Mouse (Mus musculus) kidney, adult 11 months (tissue): ENCODE data around the gene Gm10260.

Experiments
- DNase-seq: peaks from one replicate; pipeline ENCODE4 v3.0.0; 2022

Gene Gm10260

DNA sequence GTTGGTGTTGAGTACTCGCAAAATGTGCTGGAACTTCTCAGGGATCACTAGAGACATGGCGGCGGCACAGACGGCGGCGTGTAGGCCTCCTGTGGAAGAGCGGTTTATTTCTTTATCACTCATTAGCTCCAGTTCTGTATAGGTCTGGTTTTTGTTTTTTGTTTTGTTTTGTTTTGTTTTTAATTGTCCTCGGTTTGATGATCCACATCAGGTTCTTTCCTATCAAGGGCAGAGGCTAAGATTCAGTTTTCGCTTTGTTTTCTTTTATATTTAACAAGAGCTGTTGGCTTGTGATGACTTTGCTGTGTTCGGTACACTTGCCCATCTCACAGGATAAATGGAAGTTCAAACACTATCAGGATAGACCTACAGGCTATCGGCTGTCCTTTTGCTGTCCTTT is at the start of gene Gm10260:
TSS of gene Gm10260 (minus strand) at position 101 of the 400 bp plus-strand sequence.
- DNase-seq: no peak

DNA sequence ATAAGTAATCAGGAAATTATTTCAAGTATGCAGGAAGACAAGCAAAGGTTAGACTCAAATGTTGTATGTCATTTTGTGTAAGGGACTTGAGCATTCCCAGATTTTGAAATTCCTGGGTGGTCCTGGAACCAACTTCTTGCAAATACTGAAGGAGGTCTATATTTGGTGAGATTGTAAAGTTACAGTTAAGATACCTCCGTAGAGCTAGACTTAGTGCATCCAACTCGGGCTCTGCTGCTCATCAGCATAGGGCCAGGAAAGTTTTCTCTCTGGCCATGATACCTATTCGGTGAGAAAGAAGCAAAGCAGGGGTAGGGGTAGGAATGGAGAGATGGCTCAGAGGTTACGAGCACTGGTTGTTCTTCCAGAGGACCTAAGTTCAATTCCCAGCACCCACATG is 49.4 kb upstream of the Gm10260 start:
- DNase-seq: no peak

DNA sequence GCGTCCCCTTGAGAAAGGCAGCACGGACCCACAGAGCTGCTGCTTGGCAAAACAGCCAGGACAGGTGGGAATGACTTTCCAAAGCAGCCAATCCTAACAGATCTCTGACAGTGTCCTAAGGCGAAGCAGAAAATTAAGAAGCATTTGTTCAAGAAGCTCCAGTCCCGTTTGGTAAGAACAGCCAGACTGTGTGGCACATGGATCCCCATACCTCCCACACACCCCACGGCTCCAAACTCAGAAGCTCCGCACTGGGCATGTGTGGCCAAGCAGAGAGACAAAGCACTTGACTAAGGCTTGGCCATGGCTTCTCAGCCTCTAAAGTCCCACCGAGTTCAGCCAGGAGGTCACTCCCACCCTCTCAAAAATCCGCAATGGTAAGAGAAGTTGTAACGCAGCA is 45.5 kb upstream of the Gm10260 start:
- no peak for DNase-seq

DNA sequence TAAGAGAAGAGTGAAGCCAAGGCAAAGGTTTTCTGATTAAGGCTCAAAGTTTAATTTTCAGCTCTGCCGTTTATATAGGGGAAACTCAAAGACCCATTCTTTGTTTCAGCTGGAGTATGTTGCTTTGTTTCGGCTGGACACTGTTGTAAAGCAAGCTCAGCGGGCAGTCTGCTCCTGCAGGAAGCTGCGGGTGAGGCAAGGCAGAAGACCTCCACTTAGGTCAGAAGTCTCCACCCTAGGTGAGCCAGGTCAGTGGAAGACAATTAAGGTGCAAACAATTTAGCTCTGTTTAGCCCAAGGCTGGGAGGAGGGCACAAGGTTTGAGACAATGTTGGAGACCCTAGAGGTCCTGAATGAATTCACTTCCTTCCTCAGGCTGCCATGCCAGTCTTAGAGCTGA is 42.0 kb upstream of the Gm10260 start:
- no peak for DNase-seq

DNA sequence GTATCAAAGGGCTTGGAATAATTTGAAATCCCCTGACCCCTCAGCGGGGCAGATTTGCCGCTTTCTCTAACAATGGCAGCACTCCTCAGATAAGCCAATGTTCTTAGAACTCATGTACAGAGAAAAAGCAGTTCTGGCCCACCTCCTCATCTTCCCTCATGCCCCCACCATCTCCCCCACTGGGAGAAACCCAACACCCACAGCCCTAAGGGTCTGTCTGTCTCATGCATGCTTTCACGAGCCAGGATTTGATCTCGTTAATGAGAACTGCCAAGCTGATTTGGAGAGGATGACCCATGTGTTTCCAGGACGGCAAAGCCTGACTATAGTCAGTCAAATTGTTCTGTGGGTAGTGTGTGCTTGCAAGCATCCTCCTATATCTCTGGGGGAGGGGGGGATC is 37.0 kb upstream of the Gm10260 start:
- no peak for DNase-seq

DNA sequence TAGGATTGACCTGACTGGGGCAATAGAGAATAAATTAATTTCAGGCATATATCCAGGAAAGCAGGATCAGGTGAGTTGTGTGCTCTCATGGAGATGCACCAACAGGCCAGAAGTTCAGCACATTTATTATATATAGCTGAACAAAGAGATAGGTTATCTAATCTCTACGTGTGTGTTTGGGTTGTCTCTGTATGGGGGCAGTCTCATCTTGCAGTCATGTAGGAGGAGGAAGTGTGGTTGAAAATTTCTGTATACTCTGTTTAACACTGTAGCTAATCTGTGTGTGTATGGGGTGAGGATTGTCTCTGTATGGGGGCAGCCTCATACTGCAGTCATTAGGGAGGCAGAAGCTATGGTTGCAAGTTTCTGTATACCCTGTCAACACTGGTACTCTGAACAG is 34.3 kb upstream of the Gm10260 start:
- no peak for DNase-seq

DNA sequence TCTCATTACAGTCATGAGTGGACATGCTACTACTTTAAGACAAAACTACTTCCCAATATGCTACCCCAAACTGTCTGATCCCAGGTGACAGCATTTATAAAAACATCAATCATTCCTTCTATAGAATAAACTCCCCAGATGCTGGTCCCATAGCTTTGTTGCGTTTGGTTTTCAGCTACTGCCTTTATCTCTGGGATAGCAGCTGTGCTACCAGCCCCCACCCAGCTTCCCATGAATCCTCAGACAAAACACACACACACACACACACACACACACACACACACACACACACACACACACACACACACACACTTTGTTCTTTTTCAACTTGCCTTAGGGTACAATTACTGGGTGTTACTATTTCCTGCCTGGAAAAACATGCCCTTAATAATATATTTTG is 33.5 kb upstream of the Gm10260 start:
- no peak for DNase-seq

DNA sequence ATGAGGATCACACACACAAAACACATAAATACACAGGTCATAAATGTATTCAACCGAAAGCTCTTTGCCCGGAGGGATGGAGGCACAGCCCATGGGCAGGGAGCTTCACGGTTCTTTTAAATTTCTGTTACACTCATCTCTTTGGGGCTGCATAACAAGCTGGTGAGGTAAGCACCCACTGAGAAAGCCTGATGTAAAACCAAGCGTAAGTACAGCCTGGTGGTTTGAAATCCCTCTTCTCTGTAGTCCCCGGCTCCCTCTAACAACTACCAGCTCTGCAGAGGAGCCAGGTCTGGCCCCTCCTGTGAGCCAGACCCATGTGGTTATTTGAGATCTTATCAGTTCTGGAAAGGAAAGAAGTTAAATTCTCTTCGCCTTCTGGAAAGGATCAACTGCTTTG is 31.2 kb upstream of the Gm10260 start:
- DNase-seq: no peak

DNA sequence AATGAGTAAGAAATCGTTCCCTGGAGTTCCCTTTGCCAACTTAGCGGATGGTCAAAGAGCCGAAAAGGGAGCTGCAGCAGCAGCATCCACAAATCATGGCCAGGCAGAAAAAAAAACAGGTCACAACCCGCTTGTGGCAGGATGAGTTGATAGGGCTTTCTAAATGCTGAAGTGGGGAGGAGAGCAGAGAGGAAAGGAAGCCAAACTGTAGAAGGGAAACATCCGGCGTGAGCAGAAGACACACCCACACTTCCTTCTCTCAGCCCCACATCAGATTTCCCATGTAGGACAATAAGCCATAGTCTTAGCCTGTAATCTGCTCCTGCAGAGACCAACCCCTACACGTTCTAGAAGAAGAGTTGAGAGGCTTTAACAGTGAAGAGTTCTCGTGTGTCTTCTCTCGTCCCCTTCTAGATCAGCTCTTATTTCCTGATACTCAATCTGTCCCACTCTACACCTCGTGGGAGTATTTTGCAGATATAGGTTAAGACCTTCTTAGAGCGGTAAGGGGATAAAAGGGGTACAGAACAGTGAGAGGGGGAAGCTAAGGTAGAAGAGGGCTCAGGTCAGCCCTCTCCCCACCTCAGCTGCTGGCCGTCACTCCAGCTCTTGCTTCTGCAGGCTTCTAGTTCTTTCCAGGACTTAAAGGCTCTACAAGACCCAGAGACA is 29.5 kb upstream of the Gm10260 start:
- DNase-seq: no peak

DNA sequence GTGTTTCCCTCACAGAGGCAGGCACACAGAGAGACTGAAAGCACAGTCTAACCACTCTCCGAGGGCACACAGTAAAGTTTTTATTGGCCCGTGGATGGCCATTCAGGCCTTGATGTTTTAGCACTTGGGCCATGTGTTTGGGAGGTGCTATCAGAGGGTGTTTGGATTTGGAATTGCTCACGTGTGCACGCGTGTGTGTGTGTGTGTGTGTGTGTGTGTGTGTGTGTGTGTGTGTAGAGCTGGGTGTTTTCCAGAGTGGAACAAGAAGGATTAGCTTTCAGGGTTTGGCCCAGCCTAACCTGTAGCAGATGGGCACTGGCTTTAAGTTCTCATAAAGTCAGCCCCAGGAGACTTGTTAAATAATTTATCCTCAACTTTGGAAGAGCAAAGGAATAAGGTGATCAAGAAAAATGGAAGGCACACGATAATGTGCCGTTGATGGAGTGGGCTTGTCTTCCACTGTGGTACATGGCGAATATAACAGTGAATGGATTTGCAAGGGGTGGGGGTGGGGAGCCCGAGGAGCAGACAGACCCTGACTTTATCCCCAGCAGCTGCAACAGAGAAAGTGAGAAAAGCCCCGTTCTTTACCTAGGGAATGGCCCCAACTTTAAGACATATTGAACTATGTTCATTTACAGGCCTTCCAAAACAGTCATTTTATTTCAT is 24.9 kb upstream of the Gm10260 start:
- no peak for DNase-seq

DNA sequence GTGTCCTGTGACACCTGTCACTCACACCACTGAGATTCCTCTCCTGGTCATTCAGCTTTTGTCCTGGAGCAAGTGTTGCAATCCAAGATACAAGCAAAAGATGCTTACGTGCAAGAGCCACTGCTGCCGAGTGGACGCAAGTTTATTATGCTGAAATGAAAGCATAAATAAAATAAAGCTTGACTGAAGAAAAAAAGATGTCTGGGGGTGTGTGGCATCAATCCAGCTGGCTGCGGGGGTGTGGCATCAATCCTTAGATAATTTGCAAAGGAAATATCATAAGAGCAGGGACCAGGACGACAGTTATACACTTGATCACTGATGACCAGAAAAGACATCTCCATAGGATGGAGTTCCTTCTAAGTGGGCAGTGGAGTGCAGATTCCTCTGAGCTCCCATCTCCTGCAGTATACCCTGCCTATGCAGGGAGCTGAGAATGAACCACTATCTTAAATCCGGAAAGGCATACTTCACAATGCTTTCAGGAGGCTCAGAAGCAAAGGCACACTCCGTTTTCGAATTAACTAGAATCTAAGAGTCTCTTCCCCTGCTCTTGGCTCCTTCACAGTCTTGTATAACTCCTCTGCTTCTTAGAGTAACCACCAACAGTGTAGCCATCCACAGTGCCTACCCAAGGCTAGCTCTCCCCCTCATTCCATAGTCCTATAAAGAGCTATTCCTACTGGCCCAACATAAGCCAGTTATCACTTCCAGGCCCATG is 23.2 kb upstream of the Gm10260 start:
- no peak for DNase-seq

DNA sequence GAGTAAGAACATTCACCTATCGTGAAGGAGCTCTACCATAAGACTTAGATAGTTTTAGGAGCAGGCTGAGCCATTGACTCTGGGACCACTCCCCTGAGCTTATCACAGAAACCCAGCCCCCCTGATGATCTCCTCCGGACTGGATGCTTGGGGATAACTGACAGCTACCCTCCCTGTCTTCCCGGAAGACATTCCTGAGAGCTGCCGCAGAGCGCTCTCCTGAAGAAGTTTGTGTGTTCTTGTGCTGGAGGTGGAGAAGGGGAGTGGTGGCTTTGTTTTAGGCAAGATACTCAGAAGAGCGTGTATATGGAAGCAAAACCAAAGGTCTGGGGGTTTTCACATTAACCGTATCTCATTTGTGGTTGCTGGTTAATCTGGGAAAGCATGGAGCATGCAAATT is 21.6 kb upstream of the Gm10260 start:
- no peak for DNase-seq

DNA sequence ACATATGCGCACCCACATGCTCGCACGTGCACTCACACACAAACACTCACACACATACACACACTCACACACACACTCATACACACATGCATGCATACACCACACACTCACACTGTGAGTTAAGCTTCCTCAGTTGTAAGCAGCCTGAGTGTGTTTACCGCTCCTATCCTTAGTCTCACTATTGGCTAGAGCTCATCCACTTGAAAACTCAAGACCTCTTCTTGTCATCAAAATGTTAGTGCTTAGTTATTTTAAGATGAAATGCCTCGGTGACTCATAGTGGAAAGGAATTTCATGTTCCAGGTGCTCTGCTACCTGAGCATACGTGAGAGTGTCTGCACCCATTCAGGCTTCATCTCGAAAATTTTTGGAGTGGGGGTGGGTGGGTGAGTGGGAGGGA is 21.2 kb upstream of the Gm10260 start:
- no peak for DNase-seq

DNA sequence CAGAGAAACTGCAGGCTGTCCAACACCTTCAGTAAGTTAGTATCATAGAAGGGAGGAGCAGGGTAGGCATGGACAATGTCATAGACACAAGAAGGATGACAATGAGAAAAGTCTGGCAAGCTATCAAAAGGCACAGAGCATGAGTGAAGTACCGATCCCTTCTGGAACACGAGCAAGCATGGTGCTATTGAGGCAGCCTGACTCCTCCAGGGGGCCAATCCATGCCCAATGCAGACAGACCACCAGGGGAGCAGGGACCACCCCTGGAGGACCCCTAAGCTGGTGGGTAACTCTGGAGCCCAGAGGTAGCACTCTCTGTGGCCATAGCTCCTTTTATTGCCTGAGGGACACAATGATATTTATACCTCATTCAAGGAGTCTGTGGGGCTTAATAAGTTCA is 20.1 kb upstream of the Gm10260 start:
- DNase-seq: no peak

DNA sequence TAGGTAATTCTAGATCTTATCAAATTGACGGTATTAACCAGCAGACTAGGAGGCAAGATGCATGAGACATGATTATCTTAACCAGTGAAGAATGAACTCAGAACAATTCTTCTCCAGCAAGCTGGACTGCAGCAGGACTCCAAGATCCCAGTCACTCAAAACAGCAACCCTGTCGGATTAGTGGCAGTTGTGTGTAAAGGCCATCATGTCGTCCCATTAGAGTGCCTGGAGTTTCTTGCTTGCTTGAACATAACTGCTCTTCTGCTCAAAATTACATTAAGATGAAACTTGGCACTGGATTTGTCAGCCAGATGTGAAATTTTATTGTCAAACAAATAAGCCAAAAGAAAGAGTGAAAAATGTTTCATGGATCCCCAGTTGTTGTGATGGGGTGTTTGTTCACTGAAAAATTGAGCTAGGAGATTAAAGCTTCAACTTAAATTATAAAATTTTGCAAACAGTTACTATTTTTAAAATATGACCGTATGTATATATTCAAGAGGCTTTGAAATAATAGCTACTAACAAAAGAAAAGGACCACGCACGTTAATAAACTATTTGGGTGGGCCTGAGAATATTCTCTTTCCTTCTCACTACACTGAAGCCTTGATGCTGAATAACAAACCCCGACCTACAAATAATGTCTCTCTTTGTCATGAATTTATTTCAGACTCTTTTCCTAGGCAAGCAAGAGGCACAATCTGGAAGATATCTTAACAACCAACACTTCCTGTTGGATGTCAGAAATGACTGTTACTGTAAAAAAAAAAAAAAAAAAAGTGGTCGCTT is 19.4 kb upstream of the Gm10260 start:
- no peak for DNase-seq

DNA sequence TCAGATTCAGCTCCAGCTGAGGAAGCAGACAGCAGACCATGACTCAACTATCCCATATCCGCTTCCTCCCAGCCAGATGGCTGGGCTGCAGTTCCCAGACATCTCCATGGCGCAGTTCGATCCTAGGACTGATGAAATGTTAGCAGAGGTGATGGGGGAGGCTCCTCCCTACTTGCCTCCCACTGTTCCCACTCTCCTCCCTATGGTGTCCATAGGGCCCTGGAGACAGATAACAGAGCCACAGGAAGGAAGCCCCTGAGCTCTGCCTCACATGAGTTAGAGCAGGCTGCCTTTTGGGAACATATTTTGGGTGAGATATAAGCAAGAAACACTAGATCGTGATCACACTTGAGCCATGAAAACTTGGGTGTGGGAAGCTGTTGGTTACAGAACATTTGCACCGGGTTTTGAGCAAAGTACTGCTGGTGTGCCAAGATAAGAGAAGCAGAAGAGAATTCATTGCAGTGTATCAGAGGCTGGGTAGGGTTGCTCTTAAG is 18.3 kb upstream of the Gm10260 start:
- no peak for DNase-seq

DNA sequence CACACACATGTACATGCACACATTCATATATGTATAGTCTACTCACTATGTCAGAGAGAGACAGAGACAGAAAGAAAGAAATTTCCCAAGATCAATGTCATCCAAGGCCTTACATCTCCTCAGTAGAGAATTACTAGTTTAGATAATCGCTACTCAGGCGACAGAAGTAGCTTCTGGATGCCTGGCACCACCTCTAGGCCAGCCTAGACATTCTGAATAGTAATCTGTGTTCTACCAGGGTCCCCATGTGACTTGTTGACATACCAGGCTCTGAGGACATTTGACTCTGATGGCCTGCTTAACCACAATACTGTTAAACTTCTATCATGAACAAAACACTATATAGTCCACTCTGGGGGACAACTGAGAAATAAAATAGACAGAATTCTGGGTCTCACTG is 17.2 kb upstream of the Gm10260 start:
- no peak for DNase-seq

DNA sequence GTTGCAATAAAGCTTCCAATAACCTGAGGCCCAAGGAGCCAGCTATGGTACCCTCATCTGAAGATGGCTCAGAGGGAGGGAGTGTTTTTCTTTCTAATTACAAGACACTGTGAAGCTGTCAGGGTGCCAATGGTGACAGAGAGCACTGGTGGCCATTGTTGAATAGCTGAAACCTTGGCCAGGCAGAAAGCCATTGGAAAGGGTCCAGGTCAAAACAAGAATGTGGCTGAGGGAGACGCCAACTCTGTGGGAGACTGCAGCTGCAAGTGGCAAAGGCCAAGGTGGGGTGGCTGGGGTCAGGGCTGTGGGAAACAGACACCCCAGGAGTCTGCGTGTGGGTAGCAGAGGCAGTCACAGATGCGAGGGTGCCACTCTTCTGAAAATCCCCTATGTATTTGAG is 16.3 kb upstream of the Gm10260 start:
- DNase-seq: peak; percentile 59

DNA sequence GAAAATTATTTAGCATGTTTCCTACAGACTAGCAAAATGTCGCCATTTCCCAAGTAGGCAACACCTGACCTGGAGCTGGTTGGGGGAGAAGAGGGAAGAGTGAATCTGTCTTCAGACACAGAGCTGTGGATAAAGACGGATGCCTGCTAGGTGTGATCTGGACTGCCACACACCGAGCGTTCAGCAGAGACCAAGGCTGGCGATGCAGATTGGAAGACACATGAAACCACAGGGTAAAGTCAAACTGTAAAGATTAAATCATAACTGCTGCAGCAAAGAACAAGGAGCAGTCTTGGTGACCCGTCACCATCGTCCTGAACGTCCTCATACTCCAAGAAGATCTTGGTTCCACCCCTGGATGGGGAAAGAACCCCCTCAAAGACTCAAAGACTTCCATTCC is 15.5 kb upstream of the Gm10260 start:
- DNase-seq: no peak

DNA sequence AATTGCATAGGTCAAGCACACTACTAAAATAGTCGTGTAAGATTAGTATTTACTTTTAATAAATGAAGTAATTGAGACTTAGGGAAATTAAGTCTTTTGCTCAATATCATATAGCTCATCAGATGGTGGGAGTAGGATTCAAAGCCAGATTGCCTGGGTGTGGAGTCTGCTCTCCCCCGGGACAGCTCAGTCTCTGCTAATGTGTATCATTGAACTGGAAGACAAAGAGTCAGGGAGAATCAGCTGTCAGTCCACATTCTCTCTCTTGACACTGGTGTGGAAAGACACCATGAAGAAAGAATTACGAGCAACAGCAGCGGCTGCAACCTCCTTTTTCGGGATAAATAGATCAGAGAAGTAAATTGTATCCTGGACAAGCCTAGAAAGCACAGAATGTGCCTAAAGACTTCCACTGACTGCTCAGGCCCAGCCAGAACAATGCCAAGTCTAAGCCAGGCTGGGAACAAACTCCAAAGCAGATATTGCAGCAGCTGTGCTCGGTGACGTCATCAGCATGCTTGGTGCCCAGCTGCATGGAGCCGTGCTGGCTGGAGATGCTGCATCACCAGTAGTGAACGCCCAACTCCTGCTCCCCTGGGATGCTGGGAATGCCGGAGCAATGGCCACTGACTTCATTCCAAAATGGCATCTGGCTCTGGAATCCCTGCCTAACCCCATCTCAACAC is 14.5 kb upstream of the Gm10260 start:
- no peak for DNase-seq

DNA sequence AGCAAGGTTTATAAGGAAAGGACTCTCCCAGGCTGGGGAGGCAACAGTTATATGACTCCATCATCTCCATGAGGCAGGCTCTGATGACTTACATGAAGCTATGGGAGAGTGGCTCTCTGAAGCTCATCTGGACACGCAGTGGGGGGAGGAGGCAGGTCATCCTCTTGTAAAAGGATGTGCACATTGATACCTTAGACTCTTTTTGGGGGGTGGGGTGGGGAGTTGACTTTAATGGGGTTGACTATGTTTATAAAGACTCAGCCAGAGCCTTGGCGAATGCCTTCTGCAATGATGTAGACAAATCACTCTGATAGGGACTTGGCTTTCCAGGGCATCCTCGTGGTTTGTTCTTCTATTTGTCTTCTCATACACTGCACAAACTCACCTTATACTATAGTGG is 8.8 kb upstream of the Gm10260 start:
- DNase-seq: no peak

DNA sequence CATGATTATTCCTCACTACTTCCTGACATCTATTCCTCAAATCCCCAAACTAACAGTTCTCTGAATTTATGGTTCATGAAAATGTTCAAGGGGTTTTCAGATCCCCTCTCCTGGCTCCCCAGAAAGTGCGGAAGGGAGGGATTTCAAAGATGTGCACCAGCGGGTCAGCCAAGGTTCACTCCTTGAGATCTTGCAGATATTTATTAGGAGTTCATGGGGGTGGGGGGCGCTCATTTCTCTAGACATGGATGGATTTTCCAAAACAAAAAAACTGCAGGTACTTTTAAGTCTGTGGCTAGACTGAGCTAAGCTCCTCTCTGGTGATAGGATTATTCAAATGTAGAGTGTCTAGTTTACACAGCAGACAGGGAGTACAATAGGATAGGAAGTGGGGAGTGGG is 8.4 kb upstream of the Gm10260 start:
- DNase-seq: no peak
